Mouse (Mus musculus) neural tube, embryonic 13.5 days (tissue): Measurements from ENCODE around the gene Msln. TPM values are rescaled to one million over a fixed set of nuclear protein-coding genes. Genes with fewer than 3 reads are reported as not detected.

ENCODE experiments used
- ATAC-seq: fragments of 200-750 bp; cut with Nextera tagmentation; 2 replicates; pipeline ENCODE4 v1.8.0; 2017; ENCODE audit warnings: low read depth, mild to moderate bottlenecking, moderate TSS enrichment, moderate library complexity
- H3K27ac ChIP-seq: fragments of 300-500 bp; sonication (generic); replicated peaks from 2 replicates; pipeline ENCODE4 v1.5.1; 2015; ENCODE audit warnings: moderate library complexity, mild to moderate bottlenecking, inconsistent platforms
- H3K27me3 ChIP-seq: fragments of 300-500 bp; sonication (generic); 2 replicates; pipeline ENCODE4 v1.6.1; 2015; ENCODE audit warnings: mild to moderate bottlenecking, inconsistent platforms
- H3K36me3 ChIP-seq: fragments of 300-500 bp; sonication (generic); 2 replicates; pipeline ENCODE4 v1.6.1; 2015; ENCODE audit warnings: mild to moderate bottlenecking, inconsistent platforms
- H3K4me1 ChIP-seq: fragments of 300-500 bp; sonication (generic); replicated peaks from 2 replicates; pipeline ENCODE4 v1.6.1; 2015; ENCODE audit warnings: inconsistent platforms
- H3K4me2 ChIP-seq: fragments of 300-500 bp; sonication (generic); 2 replicates; pipeline ENCODE4 v1.6.1; 2015; ENCODE audit warnings: inconsistent platforms, mild to moderate bottlenecking, moderate library complexity
- H3K4me3 ChIP-seq: fragments of 300-500 bp; sonication (generic); 2 replicates; pipeline ENCODE4 v1.5.1; 2015; ENCODE audit warnings: mild to moderate bottlenecking, inconsistent platforms
- H3K9ac ChIP-seq: fragments of 300-500 bp; sonication (generic); 2 replicates; pipeline ENCODE4 v1.6.1; 2015; ENCODE audit warnings: moderate library complexity, mild to moderate bottlenecking, inconsistent platforms
- H3K9me3 ChIP-seq: fragments of 300-500 bp; sonication (generic); 2 replicates; pipeline ENCODE4 v1.6.1; 2016; ENCODE audit warnings: inconsistent platforms
- WGBS: fragments of 180-500 bp; shearing (Covaris S2); methylation state at CpG from one replicate; pipeline ENCODE4 v1.1.7; 2015; 5-methylcytosine and 5-hydroxymethylcytosine counted together
- microRNA-seq: library from miRNA; unstranded; fragments of <30 nt; microRNA quantifications from one replicate; pipeline ENCODE4, GENCODE M21; 2016
- polyA plus RNA-seq: library from polyadenylated mRNA; unstranded; fragments of >200 nt; fragmentation: Nextera tagmentation; extraction: Ambion mirVana; gene quantifications from 2 replicates; pipeline ENCODE4 v1.2.1, GENCODE M21; 2015

The Msln gene
- polyA plus RNA-seq, 1 experiment from 2014 or later = 0.29 TPM

- 0 out of 2 replicates have a peak, but pooled peaks have one; percentile 21 for ATAC-seq
- no peaks in the 10 kb centered on the region for H3K9me3 ChIP-seq
- H3K9ac ChIP-seq = peak within 1 kb of the TSS; percentile 67
- H3K4me3 ChIP-seq = peak within 1 kb of the TSS; percentile 37
- peaks cover 14% of the 10 kb centered on the region for H3K4me1 ChIP-seq
- H3K36me3 ChIP-seq = 0 out of 2 replicates have a peak, but pooled peaks cover under 1% of the 10 kb centered on the region
- 1% methylated on average over 45 of the region's 45 CpGs for WGBS
- H3K27ac ChIP-seq = no peak within 1 kb of the TSS
- peaks cover 38% of the 10 kb centered on the region for H3K27me3 ChIP-seq
- H3K4me2 ChIP-seq = peak within 1 kb of the TSS; percentile 65
Observed at GRCm38 (mm10) chr17:25716711-25717637, 37.2 kb downstream of the Msln start, which contains the start of gene Gng13. Gene Gng13, plus strand, starts transcription at chr17:25717171.

- Histone ChIP-seq H3K4me2 (no peak overlapping the region), H3K36me3 (no peaks in the 10 kb centered on the region)
Observed at GRCm38 (mm10) chr17:25716130-25716529, 38.0 kb downstream of the Msln start.

GRCm38 (mm10) chr17:25715627-25716026, 38.6 kb downstream of the Msln start:
- WGBS = 60% methylated on average over 3 of the region's 3 CpGs

More at GRCm38 (mm10) chr17:25716130-25716529, 38.0 kb downstream of the Msln start:
- H3K27me3 ChIP-seq = peaks cover 38% of the 10 kb centered on the region
- ATAC-seq = no peak
- no peak overlapping the region for H3K27ac ChIP-seq
- H3K9ac ChIP-seq = no peak overlapping the region
- H3K4me1 ChIP-seq = peaks cover 14% of the 10 kb centered on the region
- no peak overlapping the region for H3K4me3 ChIP-seq
- H3K9me3 ChIP-seq = no peaks in the 10 kb centered on the region
- 4% methylated on average over 6 of the region's 6 CpGs for WGBS

GRCm38 (mm10) chr17:25711136-25711535, 43.0 kb downstream of the Msln start:
- no peak for ATAC-seq
- Histone ChIP-seq H3K36me3 (no peaks in the 10 kb centered on the region), H3K4me1 (0 out of 2 replicates have a peak, but pooled peaks cover under 1% of the 10 kb centered on the region), H3K9ac (no peak overlapping the region), H3K27me3 (peaks cover 13% of the 10 kb centered on the region), H3K9me3 (no peaks in the 10 kb centered on the region), H3K4me3 (no peak overlapping the region), H3K4me2 (no peak overlapping the region), H3K27ac (no peak overlapping the region)
- 78% methylated on average over 4 of the region's 4 CpGs for WGBS

More at GRCm38 (mm10) chr17:25715627-25716026, 38.6 kb downstream of the Msln start:
- Histone ChIP-seq H3K36me3 (no peaks in the 10 kb centered on the region), H3K27me3 (peaks cover 38% of the 10 kb centered on the region), H3K4me2 (no peak overlapping the region), H3K27ac (no peak overlapping the region), H3K4me1 (peaks cover 14% of the 10 kb centered on the region), H3K9ac (no peak overlapping the region), H3K9me3 (no peaks in the 10 kb centered on the region), H3K4me3 (no peak overlapping the region)
- no peak for ATAC-seq

GRCm38 (mm10) chr17:25709994-25710393, 44.2 kb downstream of the Msln start:
- WGBS = 94% methylated on average over 2 of the region's 2 CpGs
- no peak overlapping the region for H3K4me2 ChIP-seq
- no peak overlapping the region for H3K9ac ChIP-seq

GRCm38 (mm10) chr17:25700863-25701496, 53.2 kb downstream of the Msln start:
- no peaks in the 10 kb centered on the region for H3K36me3 ChIP-seq
- WGBS = 58% methylated on average over 9 of the region's 9 CpGs
- H3K4me2 ChIP-seq = no peak overlapping the region

More at GRCm38 (mm10) chr17:25709994-25710393, 44.2 kb downstream of the Msln start:
- Histone ChIP-seq H3K9me3 (no peaks in the 10 kb centered on the region), H3K4me1 (no peaks in the 10 kb centered on the region), H3K27me3 (peaks cover 1% of the 10 kb centered on the region; the same call in 1 of the 2 replicates), H3K36me3 (no peaks in the 10 kb centered on the region), H3K4me3 (no peak overlapping the region), H3K27ac (no peak overlapping the region)
- no peak for ATAC-seq

More at GRCm38 (mm10) chr17:25700863-25701496, 53.2 kb downstream of the Msln start:
- Histone ChIP-seq H3K27me3 (no peaks in the 10 kb centered on the region; the same call in 1 of the 2 replicates), H3K4me3 (no peak overlapping the region), H3K9ac (no peak overlapping the region), H3K4me1 (no peaks in the 10 kb centered on the region), H3K9me3 (no peaks in the 10 kb centered on the region), H3K27ac (no peak overlapping the region)
- ATAC-seq = no peak

Small RNA genes within 50 kb of the gene (microRNA-seq; reads per million reads assigned to microRNA genes)
- gene Gm25083 (not detected), gene Mir6966 (not detected)

Other genes with a start within 250 kb of the Msln start
- gene Sox8, start 183.7 kb downstream of the Msln start, polyA plus RNA-seq = 10.8 and 11.6 TPM in 2 replicates
- gene Lmf1, start 175.3 kb downstream of the Msln start, polyA plus RNA-seq = 24.9 and 26.2 TPM in 2 replicates
- gene Gng13, start 37.2 kb downstream of the Msln start, polyA plus RNA-seq = 2.1 and 2.8 TPM in 2 replicates
- 7.3 and 9.1 TPM in 2 replicates for gene Chtf18, start 27.0 kb downstream of the Msln start, polyA plus RNA-seq
- 20.4 and 24.4 TPM in 2 replicates for gene Rpusd1, start 26.7 kb downstream of the Msln start, polyA plus RNA-seq
- not detected in 2 replicates for gene Mslnl, start 18.3 kb downstream of the Msln start, polyA plus RNA-seq
- 26.4 and 26.6 TPM in 2 replicates for gene Narfl, start 19.4 kb upstream of the Msln start, polyA plus RNA-seq
- 101 and 107 TPM in 2 replicates for gene Haghl, start 31.3 kb upstream of the Msln start, polyA plus RNA-seq
- 0.33 and 0.39 TPM in 2 replicates for gene Ccdc78, start 32.2 kb upstream of the Msln start, polyA plus RNA-seq
- 70.5 and 73.6 TPM in 2 replicates for gene Fam173a, start 38.5 kb upstream of the Msln start, polyA plus RNA-seq
- 0.66 and 1.9 TPM in 2 replicates for gene AC134908.4, start 41.3 kb upstream of the Msln start, polyA plus RNA-seq
- gene Metrn, start 42.8 kb upstream of the Msln start, polyA plus RNA-seq = 46.7 and 58.7 TPM in 2 replicates
- 27.7 and 31.8 TPM in 2 replicates for gene Fbxl16, start 54.7 kb upstream of the Msln start, polyA plus RNA-seq
- 27.0 and 28.3 TPM in 2 replicates for gene Wdr24, start 69.2 kb upstream of the Msln start, polyA plus RNA-seq
- gene Jmjd8, start 74.5 kb upstream of the Msln start, polyA plus RNA-seq = 55.2 and 60.6 TPM in 2 replicates
- 284 and 316 TPM in 2 replicates for gene Stub1, start 79.0 kb upstream of the Msln start, polyA plus RNA-seq
- 18.9 and 21.1 TPM in 2 replicates for gene Rhbdl1, start 82.9 kb upstream of the Msln start, polyA plus RNA-seq
- gene Gm20683, start 87.4 kb upstream of the Msln start, polyA plus RNA-seq = 6.9 and 7.5 TPM in 2 replicates
- gene Rhot2, start 90.5 kb upstream of the Msln start, polyA plus RNA-seq = 15.4 and 18.3 TPM in 2 replicates
- gene Wdr90, start 107.1 kb upstream of the Msln start, polyA plus RNA-seq = 14.1 and 15.6 TPM in 2 replicates
- 10.8 and 14.2 TPM in 2 replicates for gene Mcrip2, start 114.4 kb upstream of the Msln start, polyA plus RNA-seq
- gene Mettl26, start 120.7 kb upstream of the Msln start, polyA plus RNA-seq = 56.8 and 65.5 TPM in 2 replicates
- gene Wfikkn1, start 126.5 kb upstream of the Msln start, polyA plus RNA-seq = 0.53 and 0.79 TPM in 2 replicates
- 50.7 and 51.5 TPM in 2 replicates for gene Rab40c, start 165.3 kb upstream of the Msln start, polyA plus RNA-seq
- gene Pigq, start 190.6 kb upstream of the Msln start, polyA plus RNA-seq = 56.1 and 62.3 TPM in 2 replicates
- not detected in 2 replicates for gene Nhlrc4, start 190.6 kb upstream of the Msln start, polyA plus RNA-seq
- 0.22 and 0.34 TPM in 2 replicates for gene A930017K11Rik, start 198.2 kb upstream of the Msln start, polyA plus RNA-seq
- gene Capn15, start 231.4 kb upstream of the Msln start, polyA plus RNA-seq = 16.7 and 20.5 TPM in 2 replicates